Mouse (Mus musculus): ENCODE measurements around the gene Kctd19. TPM values are rescaled to one million over a fixed set of nuclear protein-coding genes. Genes with fewer than 3 reads are reported as not detected.

The Kctd19 gene
- polyA plus RNA-seq, 1 experiment from 2014 or later, result not detected

- H3K9ac ChIP-seq, result peak overlapping the region; percentile 88
- peaks cover 22% of the 10 kb centered on the region for H3K27me3 ChIP-seq
- no peaks in the 10 kb centered on the region for H3K36me3 ChIP-seq
- H3K9me3 ChIP-seq, result no peaks in the 10 kb centered on the region
- peak overlapping the region; percentile 72 for H3K4me3 ChIP-seq
- ATAC-seq (ENCODE audit: low FRiP score), result no peak
- H3K4me1 ChIP-seq (replicated peaks), result peaks cover 50% of the 10 kb centered on the region
- WGBS, result 41% methylated on average over 7 of the region's 7 CpGs
- peak overlapping the region; percentile 80; the same call in 1 of the 2 replicates for H3K27ac ChIP-seq
- peak overlapping the region; percentile 94 for H3K4me2 ChIP-seq
Measured at GRCm38 (mm10) chr8:105350186-105350585, 63.1 kb downstream of the Kctd19 start.

GRCm38 (mm10) chr8:105349096-105349771, 64.1 kb downstream of the Kctd19 start:
- Histone ChIP-seq H3K9me3 (no peaks in the 10 kb centered on the region), H3K36me3 (no peaks in the 10 kb centered on the region), H3K27me3 (peaks cover 22% of the 10 kb centered on the region), H3K9ac (peak overlapping the region; percentile 88), H3K4me3 (peak overlapping the region; percentile 72), H3K27ac (peak overlapping the region; percentile 80), H3K4me2 (peak overlapping the region; percentile 94), H3K4me1 (replicated peaks) (peaks cover 47% of the 10 kb centered on the region)
- ATAC-seq (ENCODE audit: low FRiP score), result peak; percentile 49
- WGBS, result under 1% methylated on average over 38 of the region's 48 CpGs

GRCm38 (mm10) chr8:105348450-105349095, 64.7 kb downstream of the Kctd19 start, which contains the start of gene Slc9a5:
Slc9a5 (plus strand) TSS chr8:105348843.
- ATAC-seq (ENCODE audit: low FRiP score), result peak; percentile 30
- peaks cover 47% of the 10 kb centered on the region for H3K4me1 ChIP-seq (replicated peaks)
- no peaks in the 10 kb centered on the region for H3K9me3 ChIP-seq
- WGBS, result under 1% methylated on average over 34 of the region's 34 CpGs
- H3K27ac ChIP-seq, result peak within 1 kb of the TSS; percentile 80
- peak within 1 kb of the TSS; percentile 88 for H3K9ac ChIP-seq
- no peaks in the 10 kb centered on the region for H3K36me3 ChIP-seq
- H3K4me3 ChIP-seq, result peak within 1 kb of the TSS; percentile 72
- H3K4me2 ChIP-seq, result peak within 1 kb of the TSS; percentile 94
- peaks cover 22% of the 10 kb centered on the region for H3K27me3 ChIP-seq

DNA sequence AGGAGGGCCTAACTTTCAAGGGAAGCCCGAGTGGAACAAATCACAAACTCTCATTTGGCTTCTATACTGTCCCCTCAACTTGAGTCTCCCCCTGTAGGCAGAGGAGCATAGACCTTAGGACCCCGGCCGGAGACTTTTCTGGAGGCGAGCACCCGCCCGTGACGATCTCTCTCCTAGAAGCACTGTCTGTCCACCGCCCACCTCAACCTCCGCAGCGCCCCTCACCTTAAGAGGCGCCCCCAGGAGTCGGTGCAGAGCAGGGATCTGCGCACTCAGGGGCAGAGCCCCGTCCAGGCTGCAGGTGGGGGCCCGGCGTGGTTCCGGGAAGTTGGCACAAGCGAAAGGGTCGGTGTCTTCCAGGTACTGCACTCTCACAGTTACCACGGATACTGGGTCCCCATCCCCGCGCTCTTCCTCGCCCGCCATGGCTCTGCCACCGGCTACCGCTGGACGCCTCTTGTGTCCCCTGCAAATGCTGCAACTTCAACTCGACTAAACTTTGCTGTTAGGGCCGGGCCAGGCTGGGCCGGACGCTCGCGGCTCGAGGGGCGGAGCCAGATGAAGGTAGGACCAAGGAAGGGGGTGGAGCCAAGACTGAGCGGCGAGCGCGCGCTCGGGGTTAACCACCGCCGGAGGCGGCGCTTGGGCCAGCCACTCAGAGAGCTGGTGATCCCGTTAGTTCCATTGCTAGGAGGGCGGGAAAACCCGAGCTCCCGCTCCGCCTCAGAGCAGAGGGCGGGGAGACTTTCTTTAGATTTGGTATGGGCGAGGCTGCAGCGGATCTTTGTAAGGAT, 65.7 kb downstream of the Kctd19 start, which contains the start of gene Fhod1:
Fhod1 (minus strand) TSS at position 526 of the 794 bp plus-strand sequence.
- peaks cover 47% of the 10 kb centered on the region for H3K4me1 ChIP-seq (replicated peaks)
- peaks cover 22% of the 10 kb centered on the region for H3K27me3 ChIP-seq
- WGBS, result under 1% methylated on average over 53 of the region's 53 CpGs
- H3K4me3 ChIP-seq, result peak within 1 kb of the TSS; percentile 72
- no peaks in the 10 kb centered on the region for H3K36me3 ChIP-seq
- ATAC-seq (ENCODE audit: low FRiP score), result peak; percentile 82
- H3K27ac ChIP-seq, result peak within 1 kb of the TSS; percentile 80
- H3K9ac ChIP-seq, result peak within 1 kb of the TSS; percentile 88
- no peaks in the 10 kb centered on the region for H3K9me3 ChIP-seq
- H3K4me2 ChIP-seq, result peak within 1 kb of the TSS; percentile 94

GRCm38 (mm10) chr8:105346611-105347427, 66.5 kb downstream of the Kctd19 start:
- no peaks in the 10 kb centered on the region for H3K9me3 ChIP-seq
- peak overlapping the region; percentile 94 for H3K4me2 ChIP-seq
- H3K27me3 ChIP-seq, result peaks cover 22% of the 10 kb centered on the region
- peaks cover 47% of the 10 kb centered on the region for H3K4me1 ChIP-seq (replicated peaks)
- H3K36me3 ChIP-seq, result no peaks in the 10 kb centered on the region
- no peak overlapping the region; the same call in 1 of the 2 replicates for H3K27ac ChIP-seq
- H3K4me3 ChIP-seq, result peak overlapping the region; percentile 72
- whole genome bisulfite sequencing, result 2% methylated on average over 34 of the region's 34 CpGs
- peak overlapping the region; percentile 66 for H3K9ac ChIP-seq
- peak; percentile 8 for ATAC-seq (ENCODE audit: low FRiP score)

DNA sequence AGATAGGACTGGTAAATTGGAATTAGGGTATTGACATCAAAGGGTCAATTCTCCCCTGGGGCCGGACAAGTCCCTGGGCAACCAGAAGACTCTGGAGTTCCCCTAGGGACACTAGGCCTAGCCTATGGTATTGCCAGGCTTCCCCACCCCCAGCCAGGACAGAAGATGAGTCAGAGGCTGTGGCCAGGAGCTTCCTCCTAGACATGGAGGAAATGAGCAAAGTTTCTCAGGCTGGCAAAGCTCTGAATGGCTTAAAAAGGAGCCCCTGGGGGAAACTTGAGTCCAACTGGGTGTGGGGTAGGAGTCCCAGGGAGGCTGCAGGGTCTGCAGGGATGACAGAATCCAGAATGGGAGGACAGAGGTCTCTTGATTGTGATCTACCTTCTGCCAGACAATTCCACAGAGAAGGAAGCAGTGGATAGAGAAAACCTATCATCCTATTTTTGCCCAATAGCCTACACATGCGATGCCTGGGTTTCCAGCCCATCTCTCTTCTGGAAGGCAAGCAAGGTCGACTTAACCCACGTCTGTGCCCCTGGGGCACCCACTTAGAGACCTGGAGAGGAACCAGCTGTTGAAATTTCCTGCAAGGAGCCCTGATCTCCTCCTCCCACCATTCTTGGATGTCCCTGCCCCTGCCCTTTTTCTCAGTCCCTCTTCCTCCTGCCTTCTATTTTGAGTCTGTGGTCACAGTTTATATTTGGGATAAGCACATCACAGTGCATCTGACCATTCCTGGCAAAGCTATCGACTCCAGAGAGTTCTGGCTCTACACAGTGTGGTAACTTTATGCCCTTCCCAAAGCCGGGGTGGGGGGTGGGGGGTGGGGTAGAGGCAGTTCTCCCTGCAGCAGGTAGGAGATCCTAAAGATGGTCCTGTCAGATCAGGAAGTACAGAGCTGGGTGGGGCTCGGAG, 68.0 kb downstream of the Kctd19 start:
- WGBS, result 73% methylated on average over 7 of the region's 7 CpGs
- H3K4me3 ChIP-seq, result no peak overlapping the region
- no peak overlapping the region for H3K27ac ChIP-seq
- no peak overlapping the region for H3K9ac ChIP-seq
- no peak for ATAC-seq (ENCODE audit: low FRiP score)
- H3K4me1 ChIP-seq (replicated peaks), result peaks cover 46% of the 10 kb centered on the region
- H3K4me2 ChIP-seq, result no peak overlapping the region
- peaks cover 19% of the 10 kb centered on the region for H3K27me3 ChIP-seq
- no peaks in the 10 kb centered on the region for H3K9me3 ChIP-seq
- H3K36me3 ChIP-seq, result no peaks in the 10 kb centered on the region

GRCm38 (mm10) chr8:105343791-105344574, 69.3 kb downstream of the Kctd19 start:
- 82% methylated on average over 8 of the region's 8 CpGs for WGBS
- Histone ChIP-seq H3K36me3 (no peaks in the 10 kb centered on the region), H3K27me3 (peaks cover 19% of the 10 kb centered on the region), H3K4me1 (replicated peaks) (peaks cover 35% of the 10 kb centered on the region), H3K27ac (no peak overlapping the region), H3K9me3 (no peaks in the 10 kb centered on the region), H3K9ac (0 out of 2 replicates have a peak overlapping the region, but pooled peaks have one; percentile 13), H3K4me3 (no peak overlapping the region), H3K4me2 (no peak overlapping the region)
- no peak for ATAC-seq (ENCODE audit: low FRiP score)

DNA sequence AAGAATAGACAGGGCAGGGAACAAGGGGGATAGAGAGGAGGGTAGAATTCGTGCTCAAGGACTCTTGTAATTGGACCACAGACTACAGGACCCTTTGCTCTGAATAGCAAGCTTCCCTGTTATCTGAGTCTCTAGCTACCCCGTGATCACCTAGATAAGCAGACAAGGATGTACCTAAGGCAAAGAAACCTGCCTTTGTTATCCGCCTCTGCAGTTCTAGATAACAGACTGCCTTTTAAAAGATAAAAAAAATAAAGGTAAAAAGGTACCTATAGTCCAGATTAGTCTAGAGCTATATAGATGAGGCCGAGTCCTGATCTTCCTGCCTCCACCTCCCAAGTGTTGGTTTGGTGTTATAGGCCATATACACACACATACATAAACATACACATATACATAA, 70.5 kb downstream of the Kctd19 start:
- Histone ChIP-seq H3K4me2 (no peak overlapping the region), H3K27ac (no peak overlapping the region), H3K4me1 (replicated peaks) (peaks cover 28% of the 10 kb centered on the region), H3K9me3 (no peaks in the 10 kb centered on the region), H3K4me3 (no peak overlapping the region), H3K36me3 (no peaks in the 10 kb centered on the region), H3K27me3 (peaks cover 19% of the 10 kb centered on the region), H3K9ac (no peak overlapping the region)
- no peak for ATAC-seq (ENCODE audit: low FRiP score)
- WGBS, result 83% methylated on average over 4 of the region's 4 CpGs

DNA sequence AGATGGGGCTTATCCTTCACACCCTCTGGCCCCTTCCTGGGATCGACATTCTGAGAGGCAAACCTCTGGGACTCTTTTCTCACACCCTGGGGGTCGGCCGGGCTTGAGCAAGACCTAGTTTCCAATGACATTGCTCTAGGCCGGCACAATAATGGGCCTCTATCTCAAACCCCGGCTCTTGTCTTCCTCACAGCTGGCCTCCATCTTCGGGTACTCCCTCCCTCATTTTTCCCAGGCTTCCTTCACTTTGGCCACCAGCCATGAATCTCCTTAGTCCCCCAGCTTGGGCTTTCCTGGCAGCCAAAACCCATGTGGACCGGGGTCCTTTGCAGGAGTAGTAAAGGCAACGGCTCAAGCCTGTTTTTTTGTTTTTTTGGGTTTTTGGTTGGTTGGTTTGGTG, 71.9 kb downstream of the Kctd19 start:
- Histone ChIP-seq H3K4me2 (no peak overlapping the region), H3K27ac (no peak overlapping the region), H3K27me3 (peaks cover 9% of the 10 kb centered on the region), H3K9me3 (no peaks in the 10 kb centered on the region), H3K4me1 (replicated peaks) (peaks cover 15% of the 10 kb centered on the region; the same call in 1 of the 2 replicates), H3K4me3 (no peak overlapping the region), H3K9ac (no peak overlapping the region), H3K36me3 (peaks cover under 1% of the 10 kb centered on the region; the same call in 1 of the 2 replicates)
- 47% methylated on average over 8 of the region's 8 CpGs for WGBS
- ATAC-seq (ENCODE audit: low FRiP score), result no peak

DNA sequence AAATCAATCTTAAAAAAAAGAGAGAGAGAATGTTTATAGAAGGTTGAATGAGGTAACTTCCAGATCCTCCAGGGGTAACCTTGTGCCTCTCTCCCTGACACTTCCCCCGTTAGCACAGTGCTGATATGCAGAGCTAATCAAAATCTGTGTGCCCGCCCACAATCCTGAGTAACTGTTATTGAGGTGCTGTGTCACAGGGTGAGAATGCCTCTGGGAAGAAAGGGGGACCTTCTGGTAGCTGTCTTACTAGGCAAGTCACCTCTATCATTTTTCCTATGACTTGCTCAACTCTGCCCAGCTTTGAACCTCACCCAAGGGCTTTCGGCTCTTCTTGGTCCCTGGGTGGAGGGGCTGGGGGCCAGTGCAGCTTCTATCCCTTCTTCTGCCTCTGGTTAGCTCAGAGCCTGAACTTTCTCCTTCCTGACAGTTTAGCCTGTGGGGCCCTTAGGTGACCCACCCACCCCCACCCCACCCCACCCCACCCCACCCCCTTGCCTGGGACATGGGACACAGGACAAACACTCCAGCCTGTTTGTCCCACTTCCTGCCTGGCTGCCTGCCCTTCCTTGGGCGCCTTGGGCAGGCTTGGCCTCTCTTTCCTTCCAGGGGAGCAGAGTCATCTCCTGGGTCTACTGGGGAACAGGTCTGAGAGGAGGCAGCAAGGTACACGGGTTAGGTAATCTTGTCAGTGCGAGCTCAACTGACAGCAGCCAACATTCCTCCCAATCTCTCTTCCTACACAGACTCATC, 73.2 kb downstream of the Kctd19 start:
- H3K4me1 ChIP-seq (replicated peaks), result peaks cover 7% of the 10 kb centered on the region; the same call in 1 of the 2 replicates
- no peaks in the 10 kb centered on the region for H3K9me3 ChIP-seq
- H3K36me3 ChIP-seq, result peaks cover 4% of the 10 kb centered on the region
- H3K9ac ChIP-seq, result no peak overlapping the region; the same call in 1 of the 2 replicates
- H3K4me3 ChIP-seq, result no peak overlapping the region
- 86% methylated on average over 6 of the region's 6 CpGs for WGBS
- no peak overlapping the region for H3K27ac ChIP-seq
- H3K4me2 ChIP-seq, result no peak overlapping the region
- ATAC-seq (ENCODE audit: low FRiP score), result no peak
- peaks cover 4% of the 10 kb centered on the region; the same call in 1 of the 2 replicates for H3K27me3 ChIP-seq
